Mouse (Mus musculus) forebrain, postnatal 0 days (tissue): Measurements from ENCODE around the gene Hephl1. TPM values are rescaled to one million over a fixed set of nuclear protein-coding genes. Genes with fewer than 3 reads are reported as not detected.

ENCODE experiments used
- ATAC-seq: fragments of 200-750 bp; cut with Nextera tagmentation; 2 replicates; pipeline ENCODE4 v1.8.0; 2017; ENCODE audit warnings: mild to moderate bottlenecking, moderate library complexity
- DNase-seq: peaks from one replicate; pipeline ENCODE4 v3.0.0-alpha.2; 2015
- H3K27ac ChIP-seq: fragments of 300-500 bp; sonication (generic); 2 replicates; pipeline ENCODE4 v1.5.1; 2014; ENCODE audit warnings: low read depth, mild to moderate bottlenecking, antibody characterized with exemption, low read length, moderate library complexity, mixed read lengths
- H3K27me3 ChIP-seq: fragments of 300-500 bp; sonication (generic); 2 replicates; pipeline ENCODE4 v1.6.1; 2014; ENCODE audit warnings: mild to moderate bottlenecking, low read length, mixed read lengths; ENCODE audit not compliant: insufficient read depth
- H3K36me3 ChIP-seq: fragments of 300-500 bp; sonication (generic); 2 replicates; pipeline ENCODE4 v1.6.1; 2014; ENCODE audit warnings: mild to moderate bottlenecking, moderate library complexity; ENCODE audit not compliant: insufficient read depth
- H3K4me1 ChIP-seq: fragments of 300-500 bp; sonication (generic); 2 replicates; pipeline ENCODE4 v1.6.1; 2014; ENCODE audit warnings: antibody characterized with exemption; ENCODE audit not compliant: insufficient read depth
- H3K4me2 ChIP-seq: fragments of 300-500 bp; sonication (generic); 2 replicates; pipeline ENCODE4 v1.6.1; 2014; ENCODE audit warnings: low read depth, mild to moderate bottlenecking, moderate library complexity
- H3K4me3 ChIP-seq: fragments of 300-500 bp; sonication (generic); 2 replicates; pipeline ENCODE4 v1.5.1; 2014; ENCODE audit warnings: low read depth, low read length, mixed read lengths
- H3K9ac ChIP-seq: fragments of 300-500 bp; sonication (generic); 2 replicates; pipeline ENCODE4 v1.6.1; 2014; ENCODE audit warnings: mild to moderate bottlenecking
- H3K9me3 ChIP-seq: fragments of 300-500 bp; sonication (generic); 2 replicates; pipeline ENCODE4 v1.6.1; 2016; ENCODE audit warnings: low read length
- CTCF ChIP-seq: sonication (generic); IDR thresholded peaks from 2 replicates; pipeline ENCODE4 v1.5.1; 2016; ENCODE audit warnings: antibody characterized with exemption, control low read depth, low read depth
- WGBS: fragments of 180-500 bp; shearing (Covaris S2); extraction: QIAGEN DNeasy Blood & Tissue Kit; methylation state at CpG from one replicate; pipeline ENCODE4 v1.1.7; 2014; 5-methylcytosine and 5-hydroxymethylcytosine counted together
- polyA plus RNA-seq: library from polyadenylated mRNA; unstranded; fragments of >200 nt; fragmentation: Nextera tagmentation; extraction: Ambion mirVana; gene quantifications from 2 replicates; pipeline ENCODE4 v1.2.1, GENCODE M21; 2015
- total RNA-seq: library from RNA; depleted of rRNA; stranded (reverse); fragments of >200 nt; gene quantifications from 2 replicates; pipeline ENCODE4 v1.2.3, GENCODE M21; 2014

Hephl1 gene
- total and polyA plus RNA-seq, 2 experiments from 2014 or later = not detected

GRCm38 (mm10) chr9:15060026-15060425 lies 51.9 kb downstream of the Hephl1 start:
- no peak for ATAC-seq
- DNase-seq = no peak
- H3K9ac ChIP-seq = no peak overlapping the region
- H3K4me3 ChIP-seq = no peak overlapping the region
- no peaks in the 10 kb centered on the region for H3K27me3 ChIP-seq
- H3K9me3 ChIP-seq = no peaks in the 10 kb centered on the region
- 89% methylated on average over 6 of the region's 6 CpGs for WGBS
- no peak for TF ChIP-seq CTCF
- no peak overlapping the region for H3K27ac ChIP-seq
- no peaks in the 10 kb centered on the region for H3K36me3 ChIP-seq
- H3K4me2 ChIP-seq = no peak overlapping the region
- H3K4me1 ChIP-seq = no peaks in the 10 kb centered on the region

GRCm38 (mm10) chr9:15045740-15046139 lies 66.2 kb downstream of the Hephl1 start:
- ATAC-seq (no peak), DNase-seq (peak; percentile 19)
- peak overlapping the region; percentile 95 for H3K9ac ChIP-seq
- peaks cover 5% of the 10 kb centered on the region; the same call in 1 of the 2 replicates for H3K36me3 ChIP-seq
- peak overlapping the region; percentile 96 for H3K27ac ChIP-seq
- TF ChIP-seq CTCF = no peak
- H3K9me3 ChIP-seq = no peaks in the 10 kb centered on the region
- peak overlapping the region; percentile 63 for H3K4me2 ChIP-seq
- H3K4me1 ChIP-seq = peaks cover 12% of the 10 kb centered on the region
- no peaks in the 10 kb centered on the region for H3K27me3 ChIP-seq
- peak overlapping the region; percentile 89 for H3K4me3 ChIP-seq
- 39% methylated on average over 10 of the region's 10 CpGs for WGBS

- DNase-seq (peak; percentile 93), ATAC-seq (peak; percentile 96)
- TF ChIP-seq CTCF = no peak
- Histone ChIP-seq H3K9me3 (no peaks in the 10 kb centered on the region), H3K36me3 (peaks cover 5% of the 10 kb centered on the region; the same call in 1 of the 2 replicates), H3K4me3 (peak within 1 kb of the TSS; percentile 89), H3K4me2 (peak within 1 kb of the TSS; percentile 63), H3K27me3 (no peaks in the 10 kb centered on the region), H3K4me1 (peaks cover 12% of the 10 kb centered on the region), H3K27ac (peak within 1 kb of the TSS; percentile 96), H3K9ac (peak within 1 kb of the TSS; percentile 95)
- WGBS = under 1% methylated on average over 68 of the region's 68 CpGs
Observed at GRCm38 (mm10) chr9:15045084-15045669, 66.7 kb downstream of the Hephl1 start, which contains the start of gene Panx1. Panx1 (minus strand) TSS chr9:15045478.

GRCm38 (mm10) chr9:15044391-15045083 lies 67.4 kb downstream of the Hephl1 start:
- TF ChIP-seq CTCF = peak; percentile 8; the same call in 1 of the 2 replicates
- peaks cover 5% of the 10 kb centered on the region; the same call in 1 of the 2 replicates for H3K36me3 ChIP-seq
- peak overlapping the region; percentile 96 for H3K27ac ChIP-seq
- peak; percentile 69 for DNase-seq
- H3K9ac ChIP-seq = peak overlapping the region; percentile 95
- H3K4me2 ChIP-seq = peak overlapping the region; percentile 63
- WGBS = under 1% methylated on average over 28 of the region's 28 CpGs
- H3K4me1 ChIP-seq = peaks cover 12% of the 10 kb centered on the region
- ATAC-seq = peak; percentile 12
- no peaks in the 10 kb centered on the region for H3K9me3 ChIP-seq
- peak overlapping the region; percentile 89 for H3K4me3 ChIP-seq
- H3K27me3 ChIP-seq = no peaks in the 10 kb centered on the region

- no peak overlapping the region for H3K4me3 ChIP-seq
- H3K27ac ChIP-seq = no peak overlapping the region
- H3K4me2 ChIP-seq = no peak overlapping the region
- H3K36me3 ChIP-seq = peaks cover 5% of the 10 kb centered on the region; the same call in 1 of the 2 replicates
- H3K4me1 ChIP-seq = peaks cover 12% of the 10 kb centered on the region
- no peak overlapping the region for H3K9ac ChIP-seq
- no peaks in the 10 kb centered on the region for H3K27me3 ChIP-seq
- H3K9me3 ChIP-seq = no peaks in the 10 kb centered on the region
- 91% methylated on average over 11 of the region's 11 CpGs for WGBS
- no peak for TF ChIP-seq CTCF
- ATAC-seq (no peak), DNase-seq (no peak)
Observed at GRCm38 (mm10) chr9:15041556-15041955, 70.4 kb downstream of the Hephl1 start.

- WGBS = 95% methylated on average over 5 of the region's 5 CpGs
- H3K9me3 ChIP-seq = no peaks in the 10 kb centered on the region
- peaks cover 12% of the 10 kb centered on the region for H3K4me1 ChIP-seq
- no peaks in the 10 kb centered on the region for H3K27me3 ChIP-seq
- no peak for TF ChIP-seq CTCF
- no peak overlapping the region for H3K4me2 ChIP-seq
- H3K36me3 ChIP-seq = peaks cover 5% of the 10 kb centered on the region; the same call in 1 of the 2 replicates
- H3K4me3 ChIP-seq = no peak overlapping the region
- no peak for DNase-seq
- H3K9ac ChIP-seq = no peak overlapping the region
- no peak for ATAC-seq
- no peak overlapping the region for H3K27ac ChIP-seq
Observed at GRCm38 (mm10) chr9:15039848-15040247, 72.1 kb downstream of the Hephl1 start.

GRCm38 (mm10) chr9:15037704-15038103 lies 74.2 kb downstream of the Hephl1 start:
- Histone ChIP-seq H3K27ac (no peak overlapping the region), H3K4me3 (no peak overlapping the region), H3K9ac (no peak overlapping the region), H3K4me2 (no peak overlapping the region), H3K27me3 (no peaks in the 10 kb centered on the region), H3K9me3 (no peaks in the 10 kb centered on the region), H3K4me1 (peaks cover 3% of the 10 kb centered on the region; the same call in 1 of the 2 replicates), H3K36me3 (peaks cover 7% of the 10 kb centered on the region; the same call in 1 of the 2 replicates)
- ATAC-seq = no peak
- DNase-seq = no peak
- TF ChIP-seq CTCF = no peak
- WGBS = 57% methylated on average over 3 of the region's 3 CpGs
